Mouse (Mus musculus): ENCODE results near the gene Prpsap1.

DNA sequence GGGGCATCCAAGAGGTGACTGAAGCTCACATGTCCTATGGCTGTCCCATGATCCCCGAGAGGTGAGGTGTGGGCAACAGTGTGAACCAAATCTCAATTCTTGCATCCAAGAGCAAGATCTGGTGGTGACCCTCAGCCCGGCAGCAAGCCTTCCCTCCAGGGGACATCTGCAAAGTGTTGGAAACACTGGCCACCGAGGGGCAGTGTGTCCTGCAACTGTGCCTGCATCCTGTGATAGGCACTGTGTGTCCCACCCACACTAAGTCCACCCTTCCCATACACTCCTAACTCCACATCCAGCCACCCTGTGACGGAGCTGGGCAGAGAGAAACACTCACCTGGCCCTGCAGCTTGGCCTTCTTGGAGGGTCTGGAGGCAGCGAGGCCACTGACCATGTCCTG is 46.2 kb downstream of the Prpsap1 start:
- no peak for TF ChIP-seq CTCF (IDR thresholded peaks at IDR 0.05; ENCODE audit: insufficient read depth, low read depth, low read length)
- TF ChIP-seq POLR2A (IDR thresholded peaks at IDR 0.05; ENCODE audit: insufficient read depth, low read depth, low read length), result no peak
